Mouse (Mus musculus) neural tube, embryonic 15.5 days (tissue): ENCODE measurements at regions not wholly inside any gene's neighbourhood (a gene's known extent, or its start where the extent isn't known, plus 50 kb on each side); places are given as distances from the start of the nearest gene placed in this dataset.

Source experiments
- ATAC-seq: fragments of 200-750 bp; cut with Nextera tagmentation; 2 replicates; pipeline ENCODE4 v1.8.0; 2017; ENCODE audit warnings: mild to moderate bottlenecking, moderate TSS enrichment, moderate library complexity; ENCODE audit not compliant: low FRiP score
- H3K27ac ChIP-seq: fragments of 300-500 bp; sonication (generic); replicated peaks from 2 replicates; pipeline ENCODE4 v1.5.1; 2015; ENCODE audit warnings: mild to moderate bottlenecking, inconsistent platforms
- H3K27me3 ChIP-seq: fragments of 300-500 bp; sonication (generic); replicated peaks from 2 replicates; pipeline ENCODE4 v1.6.1; 2015; ENCODE audit warnings: inconsistent platforms
- H3K36me3 ChIP-seq: fragments of 300-500 bp; sonication (generic); 2 replicates; pipeline ENCODE4 v1.6.1; 2015; ENCODE audit warnings: inconsistent platforms
- H3K4me1 ChIP-seq: fragments of 300-500 bp; sonication (generic); 2 replicates; pipeline ENCODE4 v1.6.1; 2015; ENCODE audit warnings: inconsistent platforms
- H3K4me2 ChIP-seq: fragments of 300-500 bp; sonication (generic); 2 replicates; pipeline ENCODE4 v1.6.1; 2015; ENCODE audit warnings: inconsistent platforms, mild to moderate bottlenecking, moderate library complexity
- H3K4me3 ChIP-seq: fragments of 300-500 bp; sonication (generic); replicated peaks from 2 replicates; pipeline ENCODE4 v1.5.1; 2015; ENCODE audit warnings: mild to moderate bottlenecking, inconsistent platforms
- H3K9ac ChIP-seq: fragments of 300-500 bp; sonication (generic); replicated peaks from 2 replicates; pipeline ENCODE4 v1.6.1; 2015; ENCODE audit warnings: mild to moderate bottlenecking, inconsistent platforms
- H3K9me3 ChIP-seq: fragments of 300-500 bp; sonication (generic); replicated peaks from 2 replicates; pipeline ENCODE4 v1.6.1; 2016; ENCODE audit warnings: inconsistent platforms
- WGBS: fragments of 180-500 bp; shearing (Covaris S2); methylation state at CpG from one replicate; pipeline ENCODE4 v1.1.7; 2015; ENCODE audit warnings: mixed read lengths; 5-methylcytosine and 5-hydroxymethylcytosine counted together

DNA sequence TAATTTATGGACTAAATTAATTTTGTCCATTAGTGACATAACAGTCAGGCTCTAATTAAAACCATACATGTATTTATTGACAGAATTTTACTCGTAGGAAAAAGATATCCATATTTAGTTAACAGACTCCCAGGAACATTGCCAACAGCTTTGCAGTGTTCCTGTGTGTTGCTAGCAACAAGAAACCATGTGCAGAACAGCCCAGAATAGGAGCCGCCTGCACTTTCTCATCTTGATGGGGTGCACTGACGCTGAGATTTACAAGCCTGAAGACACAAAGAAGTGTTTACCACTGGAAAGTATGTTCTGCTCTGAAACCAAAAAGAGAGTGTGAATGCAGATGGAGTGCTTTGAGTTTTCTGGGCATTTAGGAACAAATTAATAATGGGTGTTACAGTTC is 118.5 kb upstream of the Rgs1 start:
- Histone ChIP-seq H3K4me3 (no peak overlapping the region), H3K27me3 (no peaks in the 10 kb centered on the region)
- no peak for ATAC-seq

DNA sequence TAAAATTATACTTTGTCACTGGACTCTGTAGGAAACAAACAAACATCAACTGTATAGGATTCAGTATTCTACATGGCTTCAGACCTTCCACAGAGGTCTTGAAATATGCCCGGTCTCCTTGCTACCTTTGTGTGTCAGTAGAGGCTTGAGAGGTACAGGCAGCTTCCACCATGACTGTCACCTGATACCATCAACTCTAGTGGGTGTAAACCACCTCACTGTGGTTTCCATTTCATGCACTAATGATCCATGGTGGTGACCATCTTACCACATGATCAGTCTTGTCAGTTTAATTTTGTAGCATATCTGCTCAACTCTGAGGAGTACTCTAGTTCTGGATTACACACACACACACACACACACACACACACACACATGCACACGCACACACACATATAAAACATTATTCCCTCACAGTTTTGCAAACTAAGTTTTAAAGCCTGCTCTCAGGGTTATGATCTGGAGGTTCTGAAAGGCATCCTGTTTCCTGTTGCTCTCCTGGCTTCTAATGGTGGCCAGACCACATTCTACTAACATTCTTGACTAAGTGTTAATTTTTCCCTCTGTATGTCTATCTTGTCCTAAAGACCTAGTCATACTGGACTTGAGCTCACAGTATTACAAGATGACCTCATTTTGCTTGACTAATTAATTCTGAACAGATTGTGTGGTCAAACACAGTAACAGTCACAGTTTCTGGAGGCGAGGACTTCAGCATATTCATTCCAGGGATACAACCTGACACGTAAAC is 106.7 kb upstream of the Rgs1 start:
- Histone ChIP-seq H3K9me3 (no peaks in the 10 kb centered on the region), H3K4me2 (no peak overlapping the region), H3K27me3 (no peaks in the 10 kb centered on the region), H3K4me3 (no peak overlapping the region), H3K9ac (no peak overlapping the region), H3K36me3 (no peaks in the 10 kb centered on the region), H3K4me1 (no peaks in the 10 kb centered on the region), H3K27ac (no peak overlapping the region)
- no peak for ATAC-seq
- 95% methylated on average over 4 of the region's 4 CpGs for WGBS

More for the DNA sequence above, 118.5 kb upstream of the Rgs1 start:
- H3K27ac ChIP-seq = no peak overlapping the region
- no peaks in the 10 kb centered on the region for H3K9me3 ChIP-seq
- H3K36me3 ChIP-seq = no peaks in the 10 kb centered on the region
- 66% methylated on average over 3 of the region's 3 CpGs for WGBS
- no peak overlapping the region for H3K9ac ChIP-seq
- H3K4me2 ChIP-seq = no peak overlapping the region
- H3K4me1 ChIP-seq = no peaks in the 10 kb centered on the region

DNA sequence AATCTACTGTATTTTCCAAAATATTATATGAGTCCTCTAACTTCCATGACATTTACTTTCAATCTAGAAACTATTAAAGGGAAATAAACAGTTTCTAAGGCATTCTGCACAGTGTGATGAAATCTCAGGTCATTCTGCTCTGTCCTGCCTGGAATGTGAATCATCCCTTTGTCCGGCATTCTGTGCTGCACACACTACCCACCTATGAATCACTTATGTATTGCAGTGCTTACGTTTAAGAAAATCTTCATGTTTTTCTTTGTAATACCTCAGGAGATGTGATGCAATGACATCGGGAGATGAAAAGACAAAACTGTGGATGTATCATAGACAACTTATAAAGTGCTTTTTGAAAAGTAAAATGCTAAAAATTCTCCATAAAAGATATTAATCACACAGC is 106.0 kb upstream of the Rgs1 start:
- 87% methylated on average over 3 of the region's 3 CpGs for WGBS
- Histone ChIP-seq H3K9me3 (no peaks in the 10 kb centered on the region), H3K4me1 (no peaks in the 10 kb centered on the region), H3K4me3 (no peak overlapping the region), H3K36me3 (no peaks in the 10 kb centered on the region), H3K9ac (no peak overlapping the region), H3K4me2 (no peak overlapping the region), H3K27me3 (no peaks in the 10 kb centered on the region), H3K27ac (no peak overlapping the region)
- ATAC-seq = no peak

DNA sequence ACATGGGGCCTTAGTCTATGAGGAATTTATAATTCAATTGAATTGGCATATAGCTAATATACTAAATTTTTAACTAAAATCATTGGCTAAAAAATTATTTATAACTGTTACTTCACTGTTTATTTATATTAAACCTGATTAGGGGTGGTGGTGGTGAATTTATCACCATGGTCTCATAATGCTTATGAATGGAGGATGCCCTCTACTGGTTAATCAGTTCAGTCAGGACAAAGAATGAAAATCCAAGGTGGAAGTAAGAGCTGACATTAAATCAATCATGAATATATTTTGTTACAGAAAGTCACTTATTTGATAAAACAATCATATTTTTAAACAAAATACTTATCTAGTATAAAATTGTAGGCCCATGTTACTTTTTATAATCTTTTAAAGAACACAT is 104.3 kb upstream of the Rgs1 start:
- no peak overlapping the region for H3K27ac ChIP-seq
- H3K4me2 ChIP-seq = no peak overlapping the region
- H3K4me1 ChIP-seq = no peaks in the 10 kb centered on the region
- no peaks in the 10 kb centered on the region for H3K27me3 ChIP-seq
- H3K9me3 ChIP-seq = no peaks in the 10 kb centered on the region
- ATAC-seq = no peak
- no peak overlapping the region for H3K9ac ChIP-seq
- no peak overlapping the region for H3K4me3 ChIP-seq
- no peaks in the 10 kb centered on the region for H3K36me3 ChIP-seq

DNA sequence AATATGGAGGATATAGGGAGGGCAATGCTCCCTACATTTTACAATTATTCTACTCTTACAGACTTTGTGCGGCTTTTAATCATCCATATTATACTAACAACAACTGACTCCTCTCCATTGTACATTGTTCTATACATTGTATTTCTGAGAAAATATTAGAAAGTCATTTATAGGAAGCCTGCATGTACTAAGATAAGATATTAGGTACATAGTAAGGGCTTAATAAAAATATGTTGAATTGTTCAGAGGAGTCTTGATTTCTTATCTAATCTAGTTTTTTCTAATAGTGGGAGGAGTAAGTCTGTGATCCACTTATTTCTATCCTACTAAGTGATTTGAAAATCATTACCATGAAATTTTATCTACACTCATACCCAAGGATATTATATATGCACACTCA is 94.8 kb upstream of the Rgs1 start:
- Histone ChIP-seq H3K27ac (no peak overlapping the region), H3K9me3 (no peaks in the 10 kb centered on the region), H3K4me3 (no peak overlapping the region), H3K27me3 (no peaks in the 10 kb centered on the region), H3K9ac (no peak overlapping the region), H3K36me3 (no peaks in the 10 kb centered on the region), H3K4me1 (no peaks in the 10 kb centered on the region), H3K4me2 (no peak overlapping the region)
- WGBS = 97% methylated on average over 1 of the region's 1 CpGs
- ATAC-seq = no peak

DNA sequence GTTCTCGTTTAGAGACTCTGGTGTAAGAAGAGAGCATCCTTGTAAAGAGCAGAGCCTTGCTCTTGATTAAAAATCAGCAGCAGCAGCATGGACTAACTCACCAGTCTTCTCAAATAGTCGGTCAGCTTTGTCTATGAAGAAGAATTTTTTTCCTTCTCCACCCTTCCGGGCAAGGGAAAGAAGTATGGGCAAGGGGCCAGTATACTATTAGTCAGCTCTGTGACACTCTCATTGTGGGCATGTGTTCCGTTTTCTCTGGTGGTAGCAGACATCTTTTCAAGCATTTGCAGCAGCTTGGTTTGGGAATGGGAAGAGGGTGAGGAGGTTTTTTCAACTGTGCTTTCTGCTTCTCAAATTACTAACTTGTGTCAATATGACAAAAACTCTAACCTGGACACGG is 94.3 kb upstream of the Rgs1 start:
- Histone ChIP-seq H3K36me3 (no peaks in the 10 kb centered on the region), H3K9ac (no peak overlapping the region), H3K27ac (no peak overlapping the region), H3K9me3 (no peaks in the 10 kb centered on the region), H3K27me3 (no peaks in the 10 kb centered on the region), H3K4me1 (no peaks in the 10 kb centered on the region), H3K4me3 (no peak overlapping the region), H3K4me2 (no peak overlapping the region)
- no peak for ATAC-seq
- WGBS = 71% methylated on average over 5 of the region's 5 CpGs

DNA sequence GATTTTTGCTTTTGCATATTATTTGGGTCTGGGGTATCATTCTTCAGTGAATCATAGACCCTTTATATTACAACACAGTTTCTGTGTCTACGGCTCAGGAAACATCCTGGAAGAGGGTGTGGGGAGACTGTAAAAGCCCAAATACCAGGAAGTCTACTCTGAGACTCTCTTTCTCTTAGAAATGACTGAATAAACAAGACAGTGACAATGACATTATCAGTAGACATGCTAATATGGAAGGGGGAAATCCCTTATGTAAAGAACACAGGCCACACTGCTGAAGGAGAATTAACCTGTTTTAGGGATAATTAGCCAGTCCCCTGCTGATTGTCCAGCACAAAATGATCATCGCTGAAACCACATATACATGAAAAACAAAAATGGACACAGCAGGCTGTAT is 88.5 kb upstream of the Rgs1 start:
- Histone ChIP-seq H3K27me3 (no peaks in the 10 kb centered on the region), H3K4me1 (no peaks in the 10 kb centered on the region), H3K9ac (no peak overlapping the region), H3K9me3 (no peaks in the 10 kb centered on the region), H3K4me2 (no peak overlapping the region), H3K36me3 (no peaks in the 10 kb centered on the region), H3K27ac (no peak overlapping the region), H3K4me3 (no peak overlapping the region)
- ATAC-seq = no peak
- WGBS = 87% methylated on average over 2 of the region's 2 CpGs

DNA sequence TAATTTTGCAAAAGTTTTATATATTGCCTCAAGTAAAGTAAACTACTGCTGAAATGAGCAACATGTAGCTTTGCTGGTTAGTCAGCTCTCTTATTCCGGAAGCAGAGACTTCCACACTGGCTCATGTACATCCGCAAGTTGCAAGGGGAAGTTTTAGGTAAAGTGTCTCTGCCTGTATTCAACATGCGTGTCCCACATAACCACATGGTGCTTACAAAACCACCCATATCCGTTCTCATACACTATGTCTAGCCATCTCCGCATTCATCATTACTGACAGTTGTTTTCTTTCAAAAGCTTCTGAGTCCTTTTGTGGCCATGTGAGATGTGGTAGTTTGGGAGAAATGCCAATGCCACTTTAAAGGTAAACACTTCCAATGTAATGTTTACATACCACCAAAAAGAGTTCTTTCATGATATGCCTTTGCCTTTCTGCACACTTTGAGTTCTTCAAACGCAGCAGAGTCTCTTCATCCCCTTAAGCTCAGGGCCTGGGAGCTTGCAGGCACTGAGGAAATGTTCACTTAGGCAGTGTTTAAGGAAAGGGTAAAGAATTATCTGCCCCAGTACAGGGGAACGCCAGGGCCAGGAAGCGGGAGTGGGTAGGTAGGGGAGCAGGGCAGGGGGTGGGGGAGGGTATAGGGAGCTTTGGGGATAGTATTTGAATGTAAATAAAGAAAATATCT is 81.5 kb upstream of the Rgs1 start:
- no peak overlapping the region for H3K4me2 ChIP-seq
- 84% methylated on average over 8 of the region's 8 CpGs for WGBS
- no peaks in the 10 kb centered on the region for H3K9me3 ChIP-seq
- H3K4me3 ChIP-seq = no peak overlapping the region
- no peaks in the 10 kb centered on the region for H3K4me1 ChIP-seq
- no peaks in the 10 kb centered on the region for H3K27me3 ChIP-seq
- no peak overlapping the region for H3K27ac ChIP-seq
- ATAC-seq = no peak
- H3K36me3 ChIP-seq = no peaks in the 10 kb centered on the region
- no peak overlapping the region for H3K9ac ChIP-seq

DNA sequence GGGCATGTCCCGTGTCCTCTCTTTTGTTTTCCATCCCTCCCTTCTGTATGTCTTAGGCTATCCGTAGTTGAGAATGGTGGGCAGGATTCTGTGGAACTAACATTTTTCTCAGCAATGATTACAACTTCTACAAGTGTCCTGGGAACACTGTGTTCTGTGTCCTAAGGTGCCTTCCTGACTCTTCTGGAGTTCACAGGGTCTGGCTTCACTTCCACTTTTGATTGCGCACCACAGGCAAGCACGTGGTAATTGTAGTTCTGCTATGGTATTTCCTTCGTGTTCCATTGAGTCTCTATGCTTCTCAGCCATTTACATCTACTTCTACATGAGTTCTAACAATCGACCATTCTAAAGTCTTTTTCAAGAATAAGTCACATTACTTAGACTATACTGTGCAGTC is 70.4 kb upstream of the Rgs1 start:
- WGBS = 85% methylated on average over 6 of the region's 6 CpGs
- Histone ChIP-seq H3K36me3 (no peaks in the 10 kb centered on the region), H3K4me2 (no peak overlapping the region), H3K4me3 (no peak overlapping the region), H3K27me3 (no peaks in the 10 kb centered on the region), H3K27ac (no peak overlapping the region), H3K9me3 (no peaks in the 10 kb centered on the region), H3K9ac (no peak overlapping the region), H3K4me1 (no peaks in the 10 kb centered on the region)
- no peak for ATAC-seq

DNA sequence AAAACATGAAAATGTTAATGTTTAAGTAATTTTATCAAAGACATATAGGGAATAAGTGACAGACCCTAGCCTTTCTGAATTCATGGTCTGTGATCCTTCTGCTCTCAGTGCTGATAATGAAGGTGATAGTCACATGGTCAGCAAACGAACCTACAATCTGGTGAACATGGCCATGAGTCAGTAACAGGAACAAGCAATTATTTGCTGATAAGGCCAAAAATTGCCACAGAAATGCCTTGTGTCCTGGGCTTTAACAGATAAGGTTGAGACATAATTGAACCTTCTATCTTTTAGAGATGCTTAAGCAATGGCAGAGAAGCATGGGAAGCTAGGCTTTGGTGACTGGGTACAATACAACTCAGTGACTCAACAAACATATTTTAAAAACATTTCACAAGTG is 69.2 kb upstream of the Rgs1 start:
- Histone ChIP-seq H3K36me3 (no peaks in the 10 kb centered on the region), H3K9ac (no peak overlapping the region), H3K4me2 (no peak overlapping the region), H3K9me3 (no peaks in the 10 kb centered on the region), H3K27ac (no peak overlapping the region), H3K4me1 (no peaks in the 10 kb centered on the region), H3K27me3 (no peaks in the 10 kb centered on the region), H3K4me3 (no peak overlapping the region)
- no peak for ATAC-seq
- WGBS = 79% methylated on average over 1 of the region's 1 CpGs

DNA sequence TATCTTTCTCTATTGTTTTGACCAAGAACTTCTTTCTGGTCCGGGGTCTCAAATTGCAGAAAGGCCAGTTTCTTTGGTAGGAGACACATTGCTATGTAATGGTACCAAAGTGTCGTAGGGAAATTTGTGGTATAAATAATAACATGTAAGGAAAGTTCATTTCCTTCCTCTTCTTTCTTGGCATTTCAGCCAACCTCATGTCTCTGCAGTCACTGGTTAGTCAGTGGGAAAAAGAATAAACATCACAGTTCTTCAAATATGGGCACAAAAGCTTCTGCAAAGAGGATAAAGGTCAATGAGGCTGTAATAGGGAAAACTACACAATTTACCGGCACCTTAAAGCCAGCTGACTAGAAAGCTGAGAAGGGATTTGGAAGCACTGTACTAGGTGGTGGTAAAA is 68.5 kb upstream of the Rgs1 start:
- 93% methylated on average over 3 of the region's 3 CpGs for WGBS
- no peak overlapping the region for H3K4me3 ChIP-seq

DNA sequence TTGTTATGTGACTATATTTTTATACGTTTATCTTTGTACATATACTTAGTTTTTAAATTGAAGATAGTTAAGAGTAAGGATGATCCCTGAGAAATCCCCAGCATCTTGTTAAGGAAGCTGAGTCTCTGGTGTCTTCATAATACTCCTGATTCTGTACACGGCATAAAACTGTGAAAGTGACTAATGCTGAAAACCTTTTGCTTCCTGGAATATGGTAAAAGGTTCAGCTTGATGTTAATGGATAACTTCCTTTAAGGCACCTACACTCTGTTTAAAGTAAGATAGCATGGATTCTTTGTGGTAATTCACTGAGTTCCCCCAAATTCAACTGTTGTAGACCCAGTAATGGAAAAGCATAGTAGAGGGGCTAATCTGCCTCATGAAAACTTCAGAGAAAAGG is 67.2 kb upstream of the Rgs1 start:
- H3K36me3 ChIP-seq = no peaks in the 10 kb centered on the region
- no peak for ATAC-seq
- no peak overlapping the region for H3K4me3 ChIP-seq
- H3K4me1 ChIP-seq = no peaks in the 10 kb centered on the region
- WGBS = 89% methylated on average over 2 of the region's 2 CpGs
- no peak overlapping the region for H3K9ac ChIP-seq
- H3K27ac ChIP-seq = no peak overlapping the region
- H3K9me3 ChIP-seq = no peaks in the 10 kb centered on the region
- H3K4me2 ChIP-seq = no peak overlapping the region
- H3K27me3 ChIP-seq = no peaks in the 10 kb centered on the region

More for the DNA sequence above, 68.5 kb upstream of the Rgs1 start:
- ATAC-seq = no peak
- no peaks in the 10 kb centered on the region for H3K4me1 ChIP-seq
- H3K4me2 ChIP-seq = no peak overlapping the region
- no peaks in the 10 kb centered on the region for H3K9me3 ChIP-seq
- no peak overlapping the region for H3K27ac ChIP-seq
- no peaks in the 10 kb centered on the region for H3K36me3 ChIP-seq
- no peak overlapping the region for H3K9ac ChIP-seq
- H3K27me3 ChIP-seq = no peaks in the 10 kb centered on the region
